ENCODE assay signal across 8 mouse cellular contexts in the genomic region with DNA sequence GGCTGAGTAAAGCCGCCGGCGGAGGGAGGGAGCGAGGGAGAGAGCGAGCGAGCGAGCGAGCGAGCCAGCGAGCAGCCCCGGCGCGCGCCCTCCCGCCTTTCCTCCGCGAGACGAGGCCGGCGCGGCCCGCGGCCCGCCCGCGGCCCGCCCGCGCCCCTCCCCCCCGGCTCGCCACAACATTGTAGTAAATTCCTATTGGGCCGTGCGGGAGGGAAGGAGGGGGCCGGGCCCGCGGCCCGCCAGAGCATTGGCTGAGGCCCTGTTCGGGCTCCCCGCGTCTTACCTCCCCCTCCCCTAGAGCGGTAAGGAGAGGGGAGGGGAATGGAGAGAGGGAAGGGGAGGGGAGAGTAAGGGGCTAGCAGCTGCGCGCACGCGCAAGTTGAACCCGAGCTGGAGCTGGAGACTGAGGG. TPM values are rescaled to one million over a fixed set of nuclear protein-coding genes. Genes with fewer than 3 reads are reported as not detected.
DNase-seq lines count a peak whose midpoint lies in the region; ATAC-seq and TF ChIP-seq lines count a peak whose summit lies in the region.

No protein-coding gene starts in this region.

- no peak for TF ChIP-seq POLR2A in ES-Bruce4 (IDR thresholded peaks at IDR 0.05; ENCODE audit: insufficient read depth, low read length)

- WGBS in forebrain, embryonic 13.5 days: 1% methylated on average over 25 of the region's 46 CpGs
- WGBS in heart, postnatal 0 days: 0% methylated on average over 15 of the region's 46 CpGs
- WGBS in liver, embryonic 14.5 days (ENCODE audit: insufficient replicate concordance): 2% methylated on average over 26 of the region's 46 CpGs
- WGBS in neural tube, embryonic 11.5 days: 1% methylated on average over 23 of the region's 46 CpGs
- WGBS in stomach, embryonic 16.5 days: 0% methylated on average over 36 of the region's 46 CpGs

- H3K27me3 ChIP-seq in ES-Bruce4 (ENCODE audit: control insufficient read depth, insufficient read depth, low read length, poor library complexity, severe bottlenecking): no peaks in the 10 kb centered on the region
- peaks cover 28% of the 10 kb centered on the region for H3K27me3 ChIP-seq in forebrain, embryonic 13.5 days
- no peaks in the 10 kb centered on the region for H3K27me3 ChIP-seq in heart, postnatal 0 days (ENCODE audit: control insufficient read depth, insufficient read depth, low read length)
- H3K27me3 ChIP-seq in liver, embryonic 14.5 days (ENCODE audit: control insufficient read depth, insufficient read depth, low read length): no peaks in the 10 kb centered on the region
- H3K27me3 ChIP-seq in neural tube, embryonic 11.5 days (ENCODE audit: control insufficient read depth, insufficient read depth, low read length): no peaks in the 10 kb centered on the region
- H3K27me3 ChIP-seq in stomach, embryonic 16.5 days (ENCODE audit: control insufficient read depth, insufficient read depth, low read length): no peaks in the 10 kb centered on the region

- no peaks in the 10 kb centered on the region for H3K9me3 ChIP-seq in ES-Bruce4 (replicated peaks; ENCODE audit: control insufficient read depth, insufficient read depth, low read length, poor library complexity, severe bottlenecking)
- no peaks in the 10 kb centered on the region for H3K9me3 ChIP-seq in forebrain, embryonic 13.5 days (replicated peaks)
- no peaks in the 10 kb centered on the region for H3K9me3 ChIP-seq in heart, postnatal 0 days (replicated peaks; ENCODE audit: control insufficient read depth, low read length)
- H3K9me3 ChIP-seq in liver, embryonic 14.5 days (ENCODE audit: control insufficient read depth, low read length): no peaks in the 10 kb centered on the region
- no peaks in the 10 kb centered on the region for H3K9me3 ChIP-seq in neural tube, embryonic 11.5 days (ENCODE audit: control insufficient read depth, low read length)
- H3K9me3 ChIP-seq in stomach, embryonic 16.5 days (replicated peaks; ENCODE audit: control insufficient read depth, low read length): no peaks in the 10 kb centered on the region

- peak overlapping the region; percentile 83 for H3K4me2 ChIP-seq in forebrain, embryonic 13.5 days
- H3K4me2 ChIP-seq in heart, postnatal 0 days (ENCODE audit: low read depth, low read length): peak overlapping the region; percentile 100
- H3K4me2 ChIP-seq in liver, embryonic 14.5 days (ENCODE audit: low read depth): peak overlapping the region; percentile 80
- peak overlapping the region; percentile 77 for H3K4me2 ChIP-seq in neural tube, embryonic 11.5 days (ENCODE audit: low read depth)
- H3K4me2 ChIP-seq in stomach, embryonic 16.5 days (ENCODE audit: low read depth, low read length): peak overlapping the region; percentile 97

- no peaks in the 10 kb centered on the region for H3K4me1 ChIP-seq in ES-Bruce4 (ENCODE audit: control insufficient read depth, insufficient read depth, low read length)
- H3K4me1 ChIP-seq in forebrain, embryonic 13.5 days: peaks cover 34% of the 10 kb centered on the region
- H3K4me1 ChIP-seq in heart, postnatal 0 days (ENCODE audit: control insufficient read depth, insufficient read depth): peaks cover 10% of the 10 kb centered on the region
- H3K4me1 ChIP-seq in liver, embryonic 14.5 days (replicated peaks; ENCODE audit: control insufficient read depth in 2 of 2, insufficient read depth in 2 of 2, low read length in 1 of 2): peaks cover 16 to 41% of the 10 kb centered on the region in 2 experiments
- H3K4me1 ChIP-seq in neural tube, embryonic 11.5 days (ENCODE audit: control insufficient read depth, insufficient read depth, low read length): peaks cover 13% of the 10 kb centered on the region
- H3K4me1 ChIP-seq in stomach, embryonic 16.5 days (ENCODE audit: control insufficient read depth, insufficient read depth, low read length): no peaks in the 10 kb centered on the region

- ATAC-seq in cerebellum, adult (ENCODE audit: insufficient number of reproducible peaks, low FRiP score, low TSS enrichment): peak; percentile 82
- peak; percentile 99 for ATAC-seq in forebrain, embryonic 13.5 days
- peak; percentile 98 for ATAC-seq in heart, postnatal 0 days (ENCODE audit: insufficient read depth, low read depth)
- ATAC-seq in liver, embryonic 14.5 days (ENCODE audit: insufficient read depth): peak; percentile 93
- peak; percentile 96 for ATAC-seq in neural tube, embryonic 11.5 days (ENCODE audit: insufficient read depth, low FRiP score, low TSS enrichment)
- peak; percentile 99 for ATAC-seq in stomach, embryonic 16.5 days (ENCODE audit: insufficient read depth, low FRiP score)

- no peak for TF ChIP-seq CTCF in ES-Bruce4 (IDR thresholded peaks at IDR 0.05; ENCODE audit: low read depth, low read length)
- no peak for TF ChIP-seq CTCF in heart, postnatal 0 days (IDR thresholded peaks at IDR 0.05; ENCODE audit: low read depth)
- TF ChIP-seq CTCF in liver, embryonic 14.5 days (IDR thresholded peaks at IDR 0.05; ENCODE audit: low read depth): no peak

- H3K36me3 ChIP-seq in ES-Bruce4 (ENCODE audit: control insufficient read depth, insufficient read depth, low read length, poor library complexity, severe bottlenecking): no peaks in the 10 kb centered on the region
- H3K36me3 ChIP-seq in forebrain, embryonic 13.5 days (ENCODE audit: poor library complexity, severe bottlenecking): no peaks in the 10 kb centered on the region
- no peaks in the 10 kb centered on the region for H3K36me3 ChIP-seq in heart, postnatal 0 days (replicated peaks; ENCODE audit: control insufficient read depth, insufficient read depth, low read length)
- peaks cover 8% of the 10 kb centered on the region for H3K36me3 ChIP-seq in liver, embryonic 14.5 days (replicated peaks; ENCODE audit: control insufficient read depth, insufficient read depth, low read depth)
- H3K36me3 ChIP-seq in neural tube, embryonic 11.5 days (ENCODE audit: control insufficient read depth, insufficient read depth, low read length): no peaks in the 10 kb centered on the region; the same call in 1 of the 2 replicates
- no peaks in the 10 kb centered on the region for H3K36me3 ChIP-seq in stomach, embryonic 16.5 days (ENCODE audit: control insufficient read depth, insufficient read depth, low read length)

- H3K9ac ChIP-seq in ES-Bruce4 (ENCODE audit: low read depth, poor library complexity, severe bottlenecking): peak overlapping the region; percentile 94
- peak overlapping the region; percentile 95 for H3K9ac ChIP-seq in forebrain, embryonic 13.5 days
- peak overlapping the region; percentile 90 for H3K9ac ChIP-seq in heart, postnatal 0 days (replicated peaks; ENCODE audit: low read depth, low read length)
- peak overlapping the region; percentile 69 for H3K9ac ChIP-seq in liver, embryonic 14.5 days (replicated peaks)
- H3K9ac ChIP-seq in neural tube, embryonic 11.5 days (ENCODE audit: low read length): peak overlapping the region; percentile 99
- peak overlapping the region; percentile 91 for H3K9ac ChIP-seq in stomach, embryonic 16.5 days (ENCODE audit: low read length)

- peak; percentile 91 for DNase-seq in heart, postnatal 0 days (ENCODE audit: low spot score)
- DNase-seq in kidney, postnatal 36 days: peak; percentile 93
- peak; percentile 61 to 67 (median 62) for DNase-seq in liver, embryonic 14.5 days (ENCODE audit: low read depth in 3 of 3, low spot score in 3 of 3)
- DNase-seq in neural tube, embryonic 11.5 days (ENCODE audit: low spot score): peak; percentile 96

- no peak overlapping the region for H3K27ac ChIP-seq in ES-Bruce4 (ENCODE audit: insufficient read depth, low read length)
- peak overlapping the region; percentile 96 for H3K27ac ChIP-seq in forebrain, embryonic 13.5 days
- peak overlapping the region; percentile 77 for H3K27ac ChIP-seq in heart, postnatal 0 days (ENCODE audit: low read depth)
- H3K27ac ChIP-seq in liver, embryonic 14.5 days: no peak overlapping the region
- H3K27ac ChIP-seq in neural tube, embryonic 11.5 days (ENCODE audit: low read depth, low read length): peak overlapping the region; percentile 98
- H3K27ac ChIP-seq in stomach, embryonic 16.5 days (ENCODE audit: low read length): peak overlapping the region; percentile 84

- TF ChIP-seq EP300 in ES-Bruce4 (IDR thresholded peaks at IDR 0.05; ENCODE audit: insufficient read depth, low read depth, low read length): no peak
- no peak for TF ChIP-seq EP300 in heart, postnatal 0 days (IDR thresholded peaks at IDR 0.05; ENCODE audit: low read depth)
- TF ChIP-seq EP300 in liver, embryonic 14.5 days (IDR thresholded peaks at IDR 0.05; ENCODE audit: low read depth): no peak

- peak overlapping the region; percentile 61 for H3K4me3 ChIP-seq in ES-Bruce4 (ENCODE audit: low read depth, low read length)
- H3K4me3 ChIP-seq in forebrain, embryonic 13.5 days: peak overlapping the region; percentile 97
- peak overlapping the region; percentile 89 for H3K4me3 ChIP-seq in heart, postnatal 0 days (ENCODE audit: low read depth, low read length)
- H3K4me3 ChIP-seq in liver, embryonic 14.5 days (ENCODE audit: insufficient read depth in 1 of 2, low read depth in 2 of 2, low read length in 2 of 2): peak overlapping the region; percentile 66 to 74
- H3K4me3 ChIP-seq in neural tube, embryonic 11.5 days (ENCODE audit: low read depth, low read length): peak overlapping the region; percentile 99
- H3K4me3 ChIP-seq in stomach, embryonic 16.5 days (replicated peaks; ENCODE audit: low read length): peak overlapping the region; percentile 85

RNA-seq across cellular contexts. Expression of gene Gm10300, which starts 25.5 kb away (rescaled TPM):
- polyA plus RNA-seq in ES-Bruce4 (2011; ENCODE audit: insufficient read depth, insufficient read length, low read depth, missing spikeins): not detected in 2 replicates
- polyA plus RNA-seq in forebrain, embryonic 13.5 days (2015; fragmentation: Nextera tagmentation; extraction: Ambion mirVana): not detected in 2 replicates
- total RNA-seq in heart, postnatal 0 days (2014; rRNA removed; ENCODE audit: low replicate concordance): 1.7 TPM in 1 of 2 replicates, not detected in the other
- 0.18 TPM in 2 replicates for polyA plus RNA-seq in heart, postnatal 0 days (2015; fragmentation: Nextera tagmentation; extraction: Ambion mirVana)
- polyA plus RNA-seq in liver, embryonic 14.5 days (2012; rRNA removed): 0.11 and 0.15 TPM in 2 replicates
- polyA plus RNA-seq in liver, embryonic 14.5 days (2014; fragmentation: Nextera tagmentation; extraction: Ambion mirVana): 0.32 and 0.40 TPM in 2 replicates
- polyA plus RNA-seq in neural tube, embryonic 11.5 days (2014; fragmentation: Nextera tagmentation; extraction: Ambion mirVana): not detected in 2 replicates
- 0.05 TPM in 1 of 2 replicates, not detected in the other for polyA plus RNA-seq in stomach, embryonic 16.5 days (2015; fragmentation: Nextera tagmentation; extraction: Ambion mirVana)

RNA-seq across cellular contexts. Expression of gene Epb41, which starts 26.1 kb away (rescaled TPM):
- polyA plus RNA-seq in ES-Bruce4 (2011; ENCODE audit: insufficient read depth, insufficient read length, low read depth, missing spikeins): 61.8 and 68.8 TPM in 2 replicates
- 75.0 and 84.1 TPM in 2 replicates for polyA plus RNA-seq in forebrain, embryonic 13.5 days (2015; fragmentation: Nextera tagmentation; extraction: Ambion mirVana)
- total RNA-seq in heart, postnatal 0 days (2014; rRNA removed; ENCODE audit: low replicate concordance): 47.3 and 52.8 TPM in 2 replicates
- 21.2 and 26.6 TPM in 2 replicates for polyA plus RNA-seq in heart, postnatal 0 days (2015; fragmentation: Nextera tagmentation; extraction: Ambion mirVana)
- 105 and 113 TPM in 2 replicates for polyA plus RNA-seq in liver, embryonic 14.5 days (2012; rRNA removed)
- 153 and 166 TPM in 2 replicates for polyA plus RNA-seq in liver, embryonic 14.5 days (2014; fragmentation: Nextera tagmentation; extraction: Ambion mirVana)
- 200 and 203 TPM in 2 replicates for polyA plus RNA-seq in neural tube, embryonic 11.5 days (2014; fragmentation: Nextera tagmentation; extraction: Ambion mirVana)
- 55.7 and 60.0 TPM in 2 replicates for polyA plus RNA-seq in stomach, embryonic 16.5 days (2015; fragmentation: Nextera tagmentation; extraction: Ambion mirVana)

Comparison
In these comparisons a context has a peak if more than half of its experiments do, and no peak if none do; other contexts are left out.
1. H3K27ac ChIP-seq: peak in forebrain, embryonic 13.5 days (single experiment), heart, postnatal 0 days (single experiment), neural tube, embryonic 11.5 days (single experiment) and stomach, embryonic 16.5 days (single experiment); none in ES-Bruce4 (single experiment) and liver, embryonic 14.5 days (single experiment).
2. Peak in every context shown above with its lines, with median percentiles within 50 percentile points of each other: H3K4me3 ChIP-seq, H3K9ac ChIP-seq, ATAC-seq, H3K4me2 ChIP-seq and DNase-seq.